Mouse (Mus musculus) bone marrow macrophage, adult 2 months (primary cell): ENCODE data around the gene Fgf14.

Experiments
- CTCF ChIP-seq: IDR thresholded peaks from 2 replicates; pipeline ENCODE4 v1.5.1; 2012; ENCODE audit warnings: low read depth, mild to moderate bottlenecking, low read length, moderate library complexity
- POLR2A ChIP-seq: IDR thresholded peaks from 2 replicates; pipeline ENCODE4 v1.6.1; 2012; ENCODE audit warnings: mild to moderate bottlenecking, low read depth, low read length, borderline replicate concordance

DNA sequence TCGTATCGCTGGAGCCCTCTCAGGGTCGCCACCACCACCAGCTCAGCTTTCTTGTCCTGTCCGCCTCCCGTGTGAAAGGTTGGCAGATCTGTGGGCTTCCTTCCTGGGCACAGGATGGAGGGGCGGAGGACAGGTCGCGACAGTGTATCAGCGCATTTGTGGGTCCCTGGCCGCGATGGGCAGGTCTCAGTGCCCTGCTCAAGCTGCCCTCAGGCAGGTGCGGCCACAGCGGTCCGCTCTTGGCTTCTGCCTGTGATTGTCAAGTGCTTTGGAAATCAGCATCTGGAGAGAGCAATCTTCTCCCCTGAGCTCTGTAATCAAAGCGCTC is 484.1 kb downstream of the Fgf14 start:
- TF ChIP-seq CTCF (no peak), POLR2A (no peak)
